Mouse (Mus musculus) adrenal gland, postnatal 25 days (tissue): ENCODE measurements around the gene Prkcb. TPM values are rescaled to one million over a fixed set of nuclear protein-coding genes. Genes with fewer than 3 reads are reported as not detected.
"Not testable (repeated sequence)": the region's sequence is repeated elsewhere in the genome, so short reads cannot be mapped to it uniquely, and the experiment has no call there.

Source experiments
- DNase-seq: peaks from one replicate; pipeline ENCODE4 v3.0.0; 2021; ENCODE audit warnings: mixed read lengths
- long read RNA-seq: library from polyadenylated mRNA; stranded (forward); transcript quantifications from one replicate; pipeline ENCODE4 v2.0.0, GENCODE M21; 2021
- total RNA-seq: library from RNA; stranded (reverse); gene quantifications from 2 replicates; pipeline ENCODE4 v1.2.3, GENCODE M21; 2021

Prkcb gene
- total RNA-seq, result 6.1 and 10.7 TPM in 2 replicates
- long read RNA-seq, transcript Prkcb-202 (17 exons, 2,911 nt), result major isoform, 13 of 19 reads
- long read RNA-seq, partial matches to known transcripts, result 3 of 19 reads
- long read RNA-seq, other reads (novel, unspliced or antisense), result 3 of 19 reads

GRCm38 (mm10) chr7:122288605-122289242 is at the start of gene Prkcb:
Gene Prkcb (plus strand): TSS chr7:122288751.
- DNase-seq, result peak; percentile 64

DNA sequence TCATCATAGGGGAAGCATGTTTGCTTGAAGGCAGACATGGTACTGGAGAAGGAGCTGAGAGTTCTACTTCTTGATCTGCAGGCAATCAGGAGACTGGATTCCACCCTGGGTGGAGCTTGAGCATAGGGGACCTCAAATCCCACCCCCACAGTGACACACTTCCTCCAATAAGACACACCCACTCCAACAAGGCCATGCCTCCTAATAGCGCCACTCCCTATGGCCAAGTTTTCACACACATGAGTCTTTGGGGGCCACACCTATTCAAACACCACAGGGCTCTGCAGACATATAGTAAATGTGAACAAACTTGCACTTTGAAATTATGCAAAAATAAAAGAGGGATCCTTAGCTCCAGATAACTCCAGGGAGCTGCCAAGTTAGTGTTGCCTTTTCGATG is 49.6 kb upstream of the Prkcb start:
- no peak for DNase-seq

- no peak for DNase-seq
Measured at GRCm38 (mm10) chr7:122240413-122241119, 48.0 kb upstream of the Prkcb start.

- no peak for DNase-seq
Measured at GRCm38 (mm10) chr7:122242260-122242659, 46.3 kb upstream of the Prkcb start.

DNA sequence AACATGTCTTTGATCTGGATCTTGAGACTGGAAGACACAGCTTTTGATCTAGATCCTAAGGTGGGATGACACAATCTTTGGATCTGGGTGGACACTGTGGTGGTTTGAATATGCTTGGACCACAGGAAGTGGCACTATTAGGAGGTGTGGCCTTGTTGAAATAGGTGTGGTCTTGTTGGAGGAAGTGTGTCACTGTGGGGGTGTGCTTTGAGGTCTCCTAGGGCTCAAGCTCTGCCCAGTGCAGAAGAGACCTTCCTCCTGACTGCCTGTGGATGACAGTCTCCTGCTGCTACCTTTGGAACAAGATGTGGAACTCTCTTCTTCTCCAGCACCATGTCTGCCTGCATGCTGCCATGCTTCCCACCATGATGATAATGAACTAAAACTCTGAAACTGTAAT is 45.8 kb upstream of the Prkcb start:
- DNase-seq, result not testable (repeated sequence)

GRCm38 (mm10) chr7:122244166-122244565 is 44.4 kb upstream of the Prkcb start:
- DNase-seq, result no peak

- no peak for DNase-seq
Measured at GRCm38 (mm10) chr7:122244584-122244983, 44.0 kb upstream of the Prkcb start.

DNA sequence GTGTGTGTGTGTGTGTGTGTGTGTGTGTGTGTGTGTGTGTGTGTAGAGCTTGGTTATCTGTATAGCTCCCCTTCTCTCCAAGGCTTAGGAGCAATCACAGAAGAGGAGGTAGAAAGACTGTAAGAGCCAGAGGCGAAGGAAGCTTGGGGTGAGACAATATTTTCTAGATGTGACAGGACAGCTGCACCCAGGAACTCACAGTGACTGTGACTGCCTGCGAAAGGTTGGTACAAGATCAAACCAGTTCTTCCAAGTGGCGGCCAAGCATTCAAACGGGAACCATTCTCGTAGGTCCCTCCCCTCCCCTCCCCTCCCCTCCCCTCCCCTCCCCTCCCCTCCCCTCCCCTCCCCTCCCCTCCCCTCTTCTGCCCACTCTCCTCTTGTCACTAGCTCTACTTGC is 42.6 kb upstream of the Prkcb start:
- no peak for DNase-seq

DNA sequence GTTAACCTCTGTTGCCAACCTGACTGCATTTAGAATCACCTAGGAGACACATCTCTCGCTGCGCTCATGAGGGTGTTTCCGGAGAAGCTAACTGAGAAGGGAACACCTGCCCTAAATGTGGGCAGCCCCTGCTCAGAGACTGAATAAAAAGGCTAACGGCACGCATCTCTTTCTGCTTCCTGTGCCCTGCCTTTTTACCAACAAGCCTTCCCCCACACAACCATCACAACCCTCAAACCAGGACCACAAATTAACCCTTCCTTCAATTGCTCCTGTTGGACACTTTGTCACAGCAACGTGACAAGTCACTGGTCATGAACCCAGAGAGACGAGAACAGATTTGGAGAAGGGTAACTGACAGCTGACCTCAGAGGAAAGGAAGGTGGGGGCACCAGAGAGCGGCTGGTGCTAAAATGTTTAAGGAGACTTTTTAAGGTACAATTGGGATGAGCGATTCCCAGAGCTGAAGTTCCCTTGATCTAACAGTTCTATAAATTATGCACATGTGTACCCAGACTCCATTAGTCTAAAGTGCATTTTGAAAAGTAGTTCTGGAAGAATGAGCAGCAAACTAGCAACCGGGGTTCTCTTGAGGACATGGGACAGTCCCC is 41.2 kb upstream of the Prkcb start:
- no peak for DNase-seq

GRCm38 (mm10) chr7:122249321-122249821 is 39.2 kb upstream of the Prkcb start:
- no peak for DNase-seq

- DNase-seq, result peak; percentile 73
Measured at GRCm38 (mm10) chr7:122251197-122252011, 37.1 kb upstream of the Prkcb start.

- DNase-seq, result no peak
Measured at GRCm38 (mm10) chr7:122256722-122257121, 31.8 kb upstream of the Prkcb start.

DNA sequence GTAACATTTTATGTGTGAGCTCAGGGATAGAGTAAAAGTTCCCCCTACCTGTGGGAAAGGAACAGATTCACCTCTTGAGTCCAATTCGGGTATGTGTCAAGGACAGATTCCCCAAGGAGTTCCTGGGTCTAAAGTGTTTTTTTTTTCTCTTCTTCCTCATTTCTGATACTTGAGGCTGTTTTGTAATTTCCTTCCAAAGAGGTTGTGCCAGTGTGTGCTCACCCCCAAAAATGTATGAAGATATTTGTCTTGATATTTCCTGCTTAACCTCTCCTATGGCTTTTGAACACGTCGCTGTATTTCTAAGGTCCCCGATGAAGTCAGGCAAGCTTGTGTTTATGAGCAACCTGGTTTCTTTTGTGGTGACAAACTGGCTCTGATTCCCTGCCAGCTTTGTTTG is 30.0 kb upstream of the Prkcb start:
- DNase-seq, result no peak

DNA sequence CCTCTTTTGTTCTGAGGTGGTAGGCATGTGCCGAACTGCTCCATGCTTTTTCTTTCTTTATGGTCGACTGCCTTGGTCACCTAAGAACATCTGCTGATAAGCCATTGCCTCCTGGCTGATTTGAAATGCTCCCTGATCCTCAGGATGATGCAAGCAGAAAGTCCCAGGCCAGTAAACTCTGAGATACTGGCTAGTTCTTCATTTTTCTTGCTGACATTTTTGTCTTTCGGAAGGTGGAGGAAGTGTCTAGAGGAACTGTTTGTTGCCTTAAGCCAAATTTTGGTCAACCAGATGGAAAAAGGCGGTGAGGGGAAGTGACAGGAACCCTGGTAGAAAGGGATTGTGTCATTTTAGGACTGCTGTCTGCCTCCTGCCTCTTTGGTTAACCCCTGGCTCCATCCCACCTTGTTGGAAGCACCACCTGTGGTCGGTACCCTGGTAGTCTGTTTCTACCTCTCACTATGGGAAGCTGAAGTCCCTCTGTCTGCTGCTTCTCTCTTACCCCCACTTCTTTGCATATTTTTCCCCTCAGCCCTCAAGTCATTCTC is 28.4 kb upstream of the Prkcb start:
- DNase-seq, result no peak

GRCm38 (mm10) chr7:122268983-122269486 is 19.5 kb upstream of the Prkcb start:
- no peak for DNase-seq

- DNase-seq, result no peak
Measured at GRCm38 (mm10) chr7:122272334-122272733, 16.2 kb upstream of the Prkcb start.

GRCm38 (mm10) chr7:122279580-122279979 is 9.0 kb upstream of the Prkcb start:
- no peak for DNase-seq

GRCm38 (mm10) chr7:122280334-122280733 is 8.2 kb upstream of the Prkcb start:
- no peak for DNase-seq

DNA sequence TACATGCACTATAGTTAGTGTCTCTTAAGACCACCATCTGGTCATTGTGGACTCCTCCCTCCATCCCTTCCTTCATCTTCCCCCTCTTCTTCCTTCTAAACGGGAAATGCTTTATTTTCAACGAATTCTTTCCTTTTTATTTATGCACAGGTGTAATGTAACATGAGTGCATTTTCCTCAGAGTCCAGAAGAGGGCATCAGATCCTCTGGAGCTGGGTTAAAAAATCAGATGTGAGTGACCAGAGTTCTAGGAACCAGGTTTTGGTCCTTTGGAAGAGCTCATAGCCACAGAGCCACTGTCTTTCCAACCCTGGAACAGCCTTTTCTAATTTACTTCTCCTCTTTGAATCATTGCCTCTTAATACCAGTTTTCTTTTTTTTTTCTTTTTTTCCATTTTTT is 6.0 kb upstream of the Prkcb start:
- DNase-seq, result no peak

GRCm38 (mm10) chr7:122287217-122287616 is 1.3 kb upstream of the Prkcb start:
- no peak for DNase-seq

DNA sequence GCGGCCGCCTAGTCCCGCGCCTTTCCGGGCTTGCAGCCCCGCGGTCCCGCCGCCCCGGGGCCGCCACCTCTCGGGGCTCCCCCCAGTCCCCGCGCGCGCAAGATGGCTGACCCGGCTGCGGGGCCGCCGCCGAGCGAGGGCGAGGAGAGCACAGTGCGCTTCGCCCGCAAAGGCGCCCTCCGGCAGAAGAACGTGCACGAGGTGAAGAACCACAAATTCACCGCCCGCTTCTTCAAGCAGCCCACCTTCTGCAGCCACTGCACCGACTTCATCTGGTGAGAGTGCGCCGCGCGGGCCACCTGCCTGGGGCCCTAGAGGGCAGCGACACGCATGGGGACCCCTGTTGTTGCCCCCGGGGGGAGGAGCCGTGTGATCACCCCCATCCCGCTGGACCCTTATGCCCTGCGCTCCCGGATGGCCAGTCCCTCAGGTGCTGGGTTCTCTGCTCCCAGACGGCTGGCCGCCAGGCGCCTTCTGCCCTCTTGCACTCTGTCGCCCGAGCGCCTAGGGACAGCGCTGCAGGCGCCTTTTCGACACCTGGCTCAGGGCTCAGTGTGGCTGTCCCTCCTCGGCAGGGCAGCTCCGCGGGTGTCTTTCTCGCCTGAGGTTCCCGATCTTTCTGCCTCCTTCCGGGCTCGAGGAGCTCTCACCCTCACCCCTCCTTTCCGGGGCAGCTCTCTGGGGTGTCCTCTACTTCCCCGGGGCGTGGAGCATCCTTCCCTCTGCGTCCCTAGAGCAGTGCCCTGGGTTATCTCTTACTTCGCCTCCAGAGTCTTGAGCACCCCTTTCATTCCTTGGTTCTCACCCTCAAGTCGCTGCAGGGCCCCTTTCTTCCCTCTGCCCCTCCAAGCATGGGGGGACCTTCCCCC is 926 bp downstream of the Prkcb start:
- peak; percentile 17 for DNase-seq
